Mouse (Mus musculus) hindbrain, embryonic 11.5 days (tissue): ENCODE results near the gene Tmem115. TPM values are rescaled to one million over a fixed set of nuclear protein-coding genes. Genes with fewer than 3 reads are reported as not detected.
A peak's percentile ranks its signal among the peaks of the same experiment; 100 is the strongest.
"Not testable (repeated sequence)": the region's sequence is repeated elsewhere in the genome, so short reads cannot be mapped to it uniquely, and the experiment has no call there.

Source experiments
- ATAC-seq: fragments of 200-750 bp; cut with Nextera tagmentation; 2 replicates; pipeline ENCODE4 v1.8.0; 2017; ENCODE audit warnings: mild to moderate bottlenecking, moderate TSS enrichment, moderate library complexity; ENCODE audit not compliant: low FRiP score
- DNase-seq: peaks from one replicate; pipeline ENCODE4 v3.0.0-alpha.2; 2015; ENCODE audit warnings: low spot score
- H3K27ac ChIP-seq: fragments of 300-500 bp; sonication (generic); 2 replicates; pipeline ENCODE4 v1.5.1; 2014; ENCODE audit warnings: mild to moderate bottlenecking, low read depth, low read length
- H3K27me3 ChIP-seq: fragments of 300-500 bp; sonication (generic); 2 replicates; pipeline ENCODE4 v1.6.1; 2014; ENCODE audit warnings: mild to moderate bottlenecking, low read length, moderate library complexity, mixed read lengths; ENCODE audit not compliant: control insufficient read depth, insufficient read depth
- H3K36me3 ChIP-seq: fragments of 300-500 bp; sonication (generic); 2 replicates; pipeline ENCODE4 v1.6.1; 2014; ENCODE audit warnings: mild to moderate bottlenecking, low read length, moderate library complexity, mixed read lengths; ENCODE audit not compliant: control insufficient read depth, insufficient read depth
- H3K4me1 ChIP-seq: fragments of 300-500 bp; sonication (generic); replicated peaks from 2 replicates; pipeline ENCODE4 v1.6.1; 2014; ENCODE audit warnings: low read length, mixed read lengths; ENCODE audit not compliant: control insufficient read depth, insufficient read depth
- H3K4me2 ChIP-seq: fragments of 300-500 bp; sonication (generic); replicated peaks from 2 replicates; pipeline ENCODE4 v1.6.1; 2014; ENCODE audit warnings: mild to moderate bottlenecking, low read depth, low read length
- H3K4me3 ChIP-seq: fragments of 300-500 bp; sonication (generic); 2 replicates; pipeline ENCODE4 v1.5.1; 2014; ENCODE audit warnings: low read depth, low read length
- H3K9ac ChIP-seq: fragments of 300-500 bp; sonication (generic); 2 replicates; pipeline ENCODE4 v1.6.1; 2014; ENCODE audit warnings: low read depth, low read length
- H3K9me3 ChIP-seq: fragments of 300-500 bp; sonication (generic); 2 replicates; pipeline ENCODE4 v1.6.1; 2016; ENCODE audit warnings: low read length; ENCODE audit not compliant: control insufficient read depth
- WGBS: fragments of 180-500 bp; shearing (Covaris S2); extraction: QIAGEN DNeasy Blood & Tissue Kit; methylation state at CpG from one replicate; pipeline ENCODE4 v1.1.7; 2014; 5-methylcytosine and 5-hydroxymethylcytosine counted together
- polyA plus RNA-seq: library from polyadenylated mRNA; unstranded; fragments of >200 nt; fragmentation: Nextera tagmentation; extraction: Ambion mirVana; gene quantifications from 2 replicates; pipeline ENCODE4 v1.2.1, GENCODE M21; 2014

Gene Tmem115
- polyA plus RNA-seq, 1 experiment from 2014 or later = 38.8 TPM

DNA sequence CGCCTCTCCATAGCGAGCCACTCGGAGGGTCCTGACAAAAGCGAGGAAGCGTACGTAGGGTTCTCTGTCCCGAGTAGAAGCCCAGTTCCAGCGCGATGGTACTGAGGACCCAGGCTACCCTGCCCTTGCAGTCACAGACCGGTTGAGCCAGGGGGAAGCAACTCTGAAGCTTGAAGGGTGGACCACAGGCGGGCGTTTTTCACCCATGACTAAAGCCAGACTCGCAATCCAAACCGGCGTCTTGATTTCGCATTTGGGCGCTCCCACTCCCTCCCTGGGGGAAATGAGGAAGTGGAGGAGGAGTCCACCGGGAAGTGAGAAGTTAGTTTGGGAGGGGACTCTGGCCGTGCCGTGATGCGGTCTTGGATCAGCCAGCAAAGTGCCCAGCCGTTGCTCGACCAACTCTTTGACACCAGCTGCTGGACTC, 21.3 kb downstream of the Tmem115 start:
- Histone ChIP-seq H3K4me2 (peak overlapping the region; percentile 91), H3K36me3 (peaks cover 12% of the 10 kb centered on the region), H3K4me3 (peak overlapping the region; percentile 77), H3K9me3 (no peaks in the 10 kb centered on the region), H3K27me3 (peaks cover 27% of the 10 kb centered on the region), H3K9ac (peak overlapping the region; percentile 79), H3K27ac (peak overlapping the region; percentile 79), H3K4me1 (peaks cover 14% of the 10 kb centered on the region; the same call in 1 of the 2 replicates)
- peak; percentile 58 for DNase-seq
- under 1% methylated on average over 23 of the region's 23 CpGs for WGBS
- peak; percentile 45 for ATAC-seq

DNA sequence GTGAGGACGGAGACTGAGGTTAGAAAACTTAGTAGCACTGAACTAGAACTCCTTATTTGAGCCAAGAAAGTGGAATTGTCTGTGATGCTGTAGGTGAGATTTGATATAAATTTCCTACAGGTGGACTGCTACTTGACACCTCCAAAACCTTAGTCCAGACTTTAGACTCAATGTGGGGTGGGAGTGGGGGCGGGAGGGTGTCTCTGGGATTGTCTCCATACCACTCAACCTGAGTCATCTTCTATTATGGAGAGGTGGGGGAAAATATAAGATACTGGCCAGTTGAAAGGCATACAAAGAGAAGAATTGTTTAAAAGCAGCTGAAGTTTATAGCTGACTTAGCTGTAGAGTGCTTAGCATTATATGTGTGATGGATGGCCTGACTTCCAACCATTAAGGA, 22.0 kb downstream of the Tmem115 start:
- no peak overlapping the region for H3K27ac ChIP-seq
- DNase-seq = no peak
- peaks cover 13% of the 10 kb centered on the region; the same call in 1 of the 2 replicates for H3K4me1 ChIP-seq
- H3K9me3 ChIP-seq = no peaks in the 10 kb centered on the region
- whole genome bisulfite sequencing = 53% methylated on average over 2 of the region's 2 CpGs
- peaks cover 22% of the 10 kb centered on the region for H3K27me3 ChIP-seq
- ATAC-seq = no peak
- peaks cover 12% of the 10 kb centered on the region for H3K36me3 ChIP-seq
- H3K9ac ChIP-seq = peak overlapping the region; percentile 79
- H3K4me2 ChIP-seq = peak overlapping the region; percentile 91
- H3K4me3 ChIP-seq = peak overlapping the region; percentile 77

DNA sequence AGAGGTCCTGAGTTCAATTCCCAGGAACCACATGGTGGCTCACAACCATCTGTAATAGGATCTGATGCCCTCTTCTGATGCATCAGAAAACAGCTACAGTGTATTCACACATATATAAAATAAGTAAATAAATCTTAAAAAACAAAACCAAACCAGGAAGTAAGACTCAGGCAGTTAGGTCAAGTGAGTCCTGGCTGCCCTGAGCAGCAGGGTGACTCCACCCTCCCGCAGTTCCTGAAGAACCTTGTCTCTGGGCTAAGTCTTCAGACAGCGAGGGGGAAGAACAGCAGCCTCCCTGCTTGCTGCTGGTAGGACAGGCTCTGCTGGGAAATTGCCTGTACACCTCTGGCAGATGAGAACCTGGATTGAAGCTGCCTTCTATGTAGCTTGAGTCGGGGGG, 22.6 kb downstream of the Tmem115 start:
- Histone ChIP-seq H3K9ac (no peak overlapping the region), H3K9me3 (no peaks in the 10 kb centered on the region), H3K27ac (no peak overlapping the region), H3K27me3 (peaks cover 16% of the 10 kb centered on the region; the same call in 1 of the 2 replicates), H3K36me3 (peaks cover 12% of the 10 kb centered on the region), H3K4me3 (no peak overlapping the region), H3K4me1 (peaks cover 9% of the 10 kb centered on the region; the same call in 1 of the 2 replicates), H3K4me2 (peak overlapping the region; percentile 91; the same call in 1 of the 2 replicates)
- WGBS = 86% methylated on average over 3 of the region's 3 CpGs
- ATAC-seq (no peak), DNase-seq (no peak)

DNA sequence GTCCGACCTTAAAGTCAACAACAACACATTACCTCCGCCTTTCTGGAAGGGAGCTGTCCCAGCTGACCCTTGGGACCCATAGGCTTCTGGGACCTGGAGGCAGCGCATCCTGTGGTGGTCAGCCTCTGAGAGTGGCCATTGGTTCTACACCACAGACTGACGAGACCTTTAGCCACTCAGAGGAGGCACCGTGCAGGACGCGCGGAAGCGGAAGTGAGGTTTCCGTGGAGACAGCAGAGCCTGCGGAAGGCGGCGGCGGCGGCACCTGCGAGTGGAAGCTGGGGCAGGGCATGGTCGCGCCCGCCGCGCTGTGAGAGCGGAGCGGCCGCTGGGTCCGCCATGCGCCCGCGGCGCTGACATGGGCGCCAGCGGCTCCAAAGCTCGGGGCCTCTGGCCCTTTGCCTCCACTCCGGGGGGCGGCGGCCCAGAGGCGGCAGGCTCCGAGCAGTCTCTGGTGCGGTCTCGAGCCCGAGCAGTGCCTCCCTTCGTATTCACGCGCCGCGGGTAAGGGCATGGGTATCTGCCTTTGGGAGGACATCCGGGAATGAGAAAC, 29.4 kb downstream of the Tmem115 start, which contains the start of gene Tusc2:
Tusc2 (plus strand) TSS at position 227 of the 553 bp plus-strand sequence.
- peak; percentile 91 for ATAC-seq
- Histone ChIP-seq H3K27ac (peak within 1 kb of the TSS; percentile 48; the same call in 1 of the 2 replicates), H3K4me2 (peak within 1 kb of the TSS; percentile 79), H3K4me1 (peaks cover 13% of the 10 kb centered on the region), H3K4me3 (peak within 1 kb of the TSS; percentile 83), H3K9me3 (no peaks in the 10 kb centered on the region), H3K36me3 (peaks cover 13% of the 10 kb centered on the region), H3K27me3 (no peaks in the 10 kb centered on the region), H3K9ac (peak within 1 kb of the TSS; percentile 81)
- DNase-seq = peak; percentile 92
- WGBS = 0% methylated on average over 46 of the region's 46 CpGs

DNA sequence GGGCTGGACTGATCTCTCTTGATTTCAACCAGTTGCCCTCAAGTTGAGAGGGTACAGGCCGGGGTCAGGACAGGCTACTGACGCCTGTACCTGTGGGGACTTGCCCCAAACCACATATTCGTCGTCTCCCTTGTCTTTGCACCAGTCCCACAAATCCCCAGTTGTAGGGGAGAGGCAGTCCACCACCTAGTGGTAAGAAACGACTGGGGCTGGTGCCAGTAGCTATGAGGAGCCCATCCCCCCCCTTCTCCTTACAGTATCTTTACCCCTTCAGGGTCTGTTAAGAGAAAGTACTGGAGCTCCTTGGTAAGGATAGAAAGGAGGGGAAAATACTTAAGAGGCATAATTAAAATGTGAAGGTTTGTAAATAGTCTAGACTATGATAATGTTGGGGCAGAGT, 31.8 kb downstream of the Tmem115 start:
- 58% methylated on average over 5 of the region's 5 CpGs for WGBS
- not testable (repeated sequence) for H3K27ac ChIP-seq, ATAC-seq, H3K27me3 ChIP-seq, DNase-seq, H3K9ac ChIP-seq, H3K36me3 ChIP-seq, H3K9me3 ChIP-seq, H3K4me2 ChIP-seq
- 0 out of 2 replicates have a peak overlapping the region, but pooled peaks have one; percentile 10 for H3K4me3 ChIP-seq
- peaks cover 18% of the 10 kb centered on the region for H3K4me1 ChIP-seq

DNA sequence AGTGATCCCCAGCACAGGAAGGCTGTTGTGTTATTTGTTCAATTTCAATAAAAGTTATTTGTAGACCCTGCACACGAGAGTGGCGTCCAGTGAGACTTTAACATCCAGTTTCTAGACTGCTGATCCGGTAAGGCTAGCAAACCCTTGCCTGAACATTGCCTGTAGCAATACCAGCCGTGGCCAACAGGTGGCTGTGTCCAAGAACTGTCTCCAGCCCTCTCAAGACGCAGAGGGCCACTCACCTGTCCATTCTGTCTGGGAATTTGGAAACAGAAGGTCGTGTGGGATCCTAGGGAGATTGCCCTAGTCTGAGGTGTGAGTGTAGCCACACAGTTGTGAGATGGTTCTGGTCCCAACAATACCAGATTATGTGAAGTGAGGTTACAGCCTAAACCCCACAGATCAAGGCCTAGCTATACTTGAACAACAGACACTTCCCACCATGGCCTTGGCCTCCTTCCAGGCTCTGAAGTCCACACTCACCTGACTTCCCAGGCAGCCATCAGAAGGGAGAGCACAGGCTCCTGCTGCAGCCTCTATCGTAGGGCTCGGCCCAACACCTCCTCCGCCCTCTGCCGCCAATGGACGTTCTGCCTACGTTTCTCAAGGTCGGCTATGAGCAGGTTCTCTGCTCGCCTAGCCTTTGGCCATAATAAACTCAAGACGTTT, 32.4 kb downstream of the Tmem115 start:
- no peak overlapping the region for H3K4me3 ChIP-seq
- WGBS = 63% methylated on average over 15 of the region's 15 CpGs
- no peak overlapping the region for H3K9ac ChIP-seq
- H3K27ac ChIP-seq = no peak overlapping the region
- H3K4me1 ChIP-seq = peaks cover 21% of the 10 kb centered on the region
- DNase-seq (peak; percentile 82), ATAC-seq (no peak)
- H3K27me3 ChIP-seq = no peaks in the 10 kb centered on the region
- no peak overlapping the region for H3K4me2 ChIP-seq
- H3K36me3 ChIP-seq = peaks cover 8% of the 10 kb centered on the region
- no peaks in the 10 kb centered on the region for H3K9me3 ChIP-seq

DNA sequence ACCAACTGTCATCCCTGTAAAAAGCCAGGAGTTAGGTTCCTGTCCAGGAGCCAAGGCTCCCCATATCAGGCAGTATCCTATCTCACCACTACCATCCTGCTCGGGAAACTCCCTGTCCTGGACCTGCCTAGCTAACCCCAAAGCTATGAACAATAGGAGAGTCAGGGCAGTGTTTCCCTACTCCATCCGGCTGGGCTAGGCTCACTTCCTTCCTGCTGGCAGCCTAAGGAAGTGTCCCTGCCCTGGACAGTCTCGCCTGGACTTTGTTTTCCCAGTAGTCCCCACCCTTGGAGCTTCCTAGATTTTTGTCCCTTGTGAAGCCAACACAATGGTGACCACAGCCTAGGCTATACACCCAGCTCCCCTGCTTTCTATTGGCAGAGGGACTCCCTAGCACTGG, 33.1 kb downstream of the Tmem115 start:
- 69% methylated on average over 3 of the region's 3 CpGs for WGBS
- Histone ChIP-seq H3K9ac (no peak overlapping the region), H3K4me3 (no peak overlapping the region), H3K4me1 (peaks cover 21% of the 10 kb centered on the region), H3K27ac (no peak overlapping the region), H3K4me2 (no peak overlapping the region), H3K27me3 (no peaks in the 10 kb centered on the region), H3K9me3 (no peaks in the 10 kb centered on the region), H3K36me3 (peaks cover 11% of the 10 kb centered on the region)
- DNase-seq (no peak), ATAC-seq (no peak)

DNA sequence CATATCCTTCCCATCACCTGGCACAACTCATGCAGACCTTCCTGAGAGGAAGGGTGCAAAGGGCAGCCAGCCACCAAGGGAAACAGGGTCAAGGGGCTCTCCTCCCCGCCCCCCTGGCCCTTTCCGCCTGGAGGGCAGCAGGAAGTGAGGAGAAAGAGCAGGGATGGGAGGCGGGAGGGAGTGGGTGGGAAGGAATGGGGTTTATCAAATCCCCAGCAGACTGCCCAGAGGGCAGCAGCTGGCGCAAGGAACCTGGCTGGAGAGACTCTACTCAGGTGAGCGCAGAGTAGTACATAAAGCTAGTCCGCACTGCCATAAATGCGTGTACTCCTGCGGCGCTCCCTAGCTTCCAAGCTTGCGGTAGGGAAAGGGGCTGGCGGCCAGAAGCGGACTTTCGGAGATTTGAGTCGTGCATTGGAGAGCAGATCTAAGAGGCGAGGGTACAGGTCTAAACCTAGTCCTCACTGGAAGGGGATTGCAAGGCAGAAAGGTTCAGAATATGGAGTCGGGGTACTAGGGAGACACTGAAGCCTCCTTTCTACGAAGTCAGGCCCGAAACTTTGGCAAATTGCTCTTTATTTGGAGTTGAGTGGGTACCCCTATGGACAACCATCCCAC, 34.1 kb downstream of the Tmem115 start, which contains the start of gene Hyal2:
Hyal2 (plus strand) TSS at position 244 of the 618 bp plus-strand sequence.
- no peak for DNase-seq
- H3K36me3 ChIP-seq = peaks cover 18% of the 10 kb centered on the region

More for the DNA sequence above, 34.1 kb downstream of the Tmem115 start, which contains the start of gene Hyal2:
- H3K4me2 ChIP-seq = peak within 1 kb of the TSS; percentile 58
- H3K9ac ChIP-seq = peak within 1 kb of the TSS; percentile 91
- no peaks in the 10 kb centered on the region for H3K9me3 ChIP-seq
- 7% methylated on average over 18 of the region's 18 CpGs for whole genome bisulfite sequencing
- no peak for ATAC-seq
- peaks cover 21% of the 10 kb centered on the region for H3K4me1 ChIP-seq
- H3K4me3 ChIP-seq = peak within 1 kb of the TSS; percentile 91
- no peaks in the 10 kb centered on the region for H3K27me3 ChIP-seq
- peak within 1 kb of the TSS; percentile 75 for H3K27ac ChIP-seq
